Mouse (Mus musculus) limb, embryonic 10.5 days (tissue): ENCODE measurements around the gene Gstm4. TPM values are rescaled to one million over a fixed set of nuclear protein-coding genes. Genes with fewer than 3 reads are reported as not detected.

ENCODE experiments used
- DNase-seq: peaks from one replicate; pipeline ENCODE4 v3.0.0-alpha.2; 2017; ENCODE audit warnings: low spot score
- H3K27ac ChIP-seq: fragments of 300-500 bp; sonication (generic); 2 replicates; pipeline ENCODE4 v1.5.1; 2016; ENCODE audit warnings: mild to moderate bottlenecking
- H3K27me3 ChIP-seq: fragments of 300-500 bp; sonication (generic); 2 replicates; pipeline ENCODE4 v1.6.1; 2016; ENCODE audit warnings: low read depth, mild to moderate bottlenecking; ENCODE audit not compliant: poor library complexity, severe bottlenecking
- H3K36me3 ChIP-seq: fragments of 300-500 bp; sonication (generic); 2 replicates; pipeline ENCODE4 v1.6.1; 2016; ENCODE audit warnings: mild to moderate bottlenecking, moderate library complexity
- H3K4me1 ChIP-seq: fragments of 300-500 bp; sonication (generic); 2 replicates; pipeline ENCODE4 v1.6.1; 2016
- H3K4me3 ChIP-seq: fragments of 300-500 bp; sonication (generic); 2 replicates; pipeline ENCODE4 v1.5.1; 2016; ENCODE audit warnings: mild to moderate bottlenecking, moderate library complexity
- H3K9me3 ChIP-seq: fragments of 300-500 bp; sonication (generic); replicated peaks from 2 replicates; pipeline ENCODE4 v1.6.1; 2016; ENCODE audit warnings: mild to moderate bottlenecking
- WGBS: fragments of 180-500 bp; shearing (Covaris S2); methylation state at CpG from one replicate; pipeline ENCODE4 v1.1.7; 2016; 5-methylcytosine and 5-hydroxymethylcytosine counted together
- polyA plus RNA-seq: library from polyadenylated mRNA; unstranded; fragments of >200 nt; fragmentation: Nextera tagmentation; extraction: Ambion mirVana; gene quantifications from 2 replicates; pipeline ENCODE4 v1.2.1, GENCODE M21; 2016

Gene Gstm4
- polyA plus RNA-seq, 1 experiment from 2014 or later: 15.1 TPM

DNA sequence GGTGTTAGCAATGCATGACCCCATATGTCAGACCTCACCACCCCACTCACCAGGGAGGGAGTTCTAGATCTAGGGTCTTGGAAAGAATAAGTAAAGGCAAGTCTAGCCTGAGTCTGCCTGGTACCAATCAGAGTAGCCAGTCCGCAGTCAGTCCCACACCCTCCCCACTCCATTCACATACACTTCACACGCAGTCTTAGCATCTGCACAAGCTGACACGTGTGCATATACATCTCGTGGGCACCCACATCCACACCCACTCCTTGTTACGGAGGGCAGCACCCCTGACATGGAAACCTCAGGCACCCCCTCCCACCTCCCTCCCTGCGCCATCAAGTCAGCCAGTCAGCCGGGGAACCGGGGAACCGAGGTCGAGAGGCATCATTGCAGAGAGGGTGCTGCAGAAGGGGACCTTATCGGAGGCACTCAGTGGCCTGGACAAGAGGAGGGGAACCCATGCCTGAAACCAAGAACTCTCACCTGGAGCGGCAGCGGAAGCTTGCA lies 40.1 kb upstream of the Gstm4 start:
- Histone ChIP-seq H3K27ac (peak overlapping the region; percentile 92), H3K4me1 (peaks cover 87% of the 10 kb centered on the region), H3K27me3 (no peaks in the 10 kb centered on the region), H3K9me3 (no peaks in the 10 kb centered on the region), H3K4me3 (peak overlapping the region; percentile 87), H3K36me3 (peaks cover 13% of the 10 kb centered on the region)
- 18% methylated on average over 13 of the region's 13 CpGs for WGBS
- no peak for DNase-seq

DNA sequence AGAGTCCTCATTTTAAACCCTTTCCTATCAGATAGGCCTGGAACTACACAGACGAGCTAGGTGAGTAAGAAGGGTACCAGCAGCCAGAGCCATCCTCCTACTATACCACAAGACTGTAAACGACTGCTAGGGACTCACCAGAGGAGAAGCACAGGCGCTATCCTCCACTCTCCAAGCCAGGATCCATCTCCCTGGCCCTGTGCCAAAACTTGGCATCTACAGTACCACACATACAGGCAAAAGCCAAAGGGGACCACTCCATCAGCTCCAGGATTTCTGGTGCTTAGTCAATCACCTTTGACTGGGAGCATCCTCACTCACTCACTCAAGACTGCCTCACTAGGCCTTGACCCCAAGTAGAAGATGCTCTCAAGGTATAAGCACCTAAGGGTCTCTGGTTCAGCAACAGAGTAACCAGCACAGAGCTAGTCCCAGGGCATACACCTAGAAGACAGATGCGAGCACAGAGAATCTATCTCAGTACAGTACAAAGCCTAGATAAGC lies 39.3 kb upstream of the Gstm4 start:
- peak overlapping the region; percentile 87; the same call in 1 of the 2 replicates for H3K4me3 ChIP-seq
- 81% methylated on average over 4 of the region's 4 CpGs for WGBS
- no peak for DNase-seq

DNA sequence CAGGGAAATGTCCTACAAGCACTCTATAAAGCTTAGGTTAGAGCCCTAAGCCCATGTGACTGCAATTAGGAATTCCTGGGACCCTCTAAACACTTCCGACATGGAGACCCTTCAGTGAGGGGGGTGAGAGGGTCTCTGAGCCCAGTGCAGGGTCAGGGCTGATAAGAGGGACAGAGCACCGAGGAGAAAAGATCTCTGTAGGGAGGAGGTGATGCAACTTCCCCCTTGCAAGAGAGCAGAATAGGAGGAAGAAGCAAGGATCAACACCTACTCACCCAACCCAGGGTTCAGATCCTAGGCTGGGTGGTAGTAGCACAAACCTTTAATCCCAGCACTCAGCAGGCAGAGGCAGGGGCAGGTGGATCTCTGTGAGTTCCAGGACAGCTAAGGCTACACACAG lies 38.5 kb upstream of the Gstm4 start:
- H3K36me3 ChIP-seq: peaks cover 29% of the 10 kb centered on the region
- peak overlapping the region; percentile 44; the same call in 1 of the 2 replicates for H3K27ac ChIP-seq
- H3K4me3 ChIP-seq: no peak overlapping the region
- 37% methylated on average over 2 of the region's 2 CpGs for WGBS
- no peaks in the 10 kb centered on the region for H3K27me3 ChIP-seq
- no peak for DNase-seq
- H3K4me1 ChIP-seq: peaks cover 72% of the 10 kb centered on the region
- H3K9me3 ChIP-seq: no peaks in the 10 kb centered on the region

More for the DNA sequence above, 39.3 kb upstream of the Gstm4 start:
- Histone ChIP-seq H3K27me3 (no peaks in the 10 kb centered on the region), H3K27ac (no peak overlapping the region), H3K9me3 (no peaks in the 10 kb centered on the region), H3K36me3 (peaks cover 22% of the 10 kb centered on the region), H3K4me1 (peaks cover 80% of the 10 kb centered on the region)

DNA sequence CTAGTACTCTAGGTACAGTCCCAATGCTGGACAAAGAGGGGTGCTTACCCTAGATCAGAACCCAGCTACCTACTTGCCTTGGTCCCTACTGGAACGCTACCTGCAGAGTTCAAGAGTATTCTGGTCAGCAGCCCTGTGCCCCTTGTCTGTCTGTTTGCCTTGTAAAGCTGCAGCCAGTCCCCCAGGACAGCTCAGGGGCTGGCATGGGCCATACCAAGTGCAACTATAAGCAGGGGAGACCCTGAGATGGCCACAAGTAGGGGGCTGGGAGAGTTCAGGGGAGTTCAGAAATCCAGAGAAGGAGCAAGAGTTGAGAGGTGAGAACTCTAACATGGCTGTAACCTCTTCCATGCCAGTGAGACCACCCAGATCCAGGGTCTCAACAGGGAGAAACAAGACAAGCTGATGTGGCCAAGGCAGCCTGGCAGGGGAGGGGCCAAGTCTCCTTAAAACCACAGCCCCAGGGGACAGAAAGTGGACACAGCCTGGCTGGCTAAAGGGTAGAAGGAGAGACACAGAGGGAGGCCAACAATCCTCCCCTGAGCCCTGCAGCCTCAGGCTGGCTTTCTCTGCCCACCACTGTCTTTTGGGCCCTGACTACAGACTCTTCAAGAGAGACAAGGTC lies 37.7 kb upstream of the Gstm4 start:
- peak overlapping the region; percentile 61 for H3K27ac ChIP-seq
- no peaks in the 10 kb centered on the region for H3K27me3 ChIP-seq
- 63% methylated on average over 1 of the region's 1 CpGs for WGBS
- H3K36me3 ChIP-seq: peaks cover 37% of the 10 kb centered on the region
- peaks cover 66% of the 10 kb centered on the region for H3K4me1 ChIP-seq
- H3K9me3 ChIP-seq: no peaks in the 10 kb centered on the region
- H3K4me3 ChIP-seq: peak overlapping the region; percentile 0; the same call in 1 of the 2 replicates
- no peak for DNase-seq

DNA sequence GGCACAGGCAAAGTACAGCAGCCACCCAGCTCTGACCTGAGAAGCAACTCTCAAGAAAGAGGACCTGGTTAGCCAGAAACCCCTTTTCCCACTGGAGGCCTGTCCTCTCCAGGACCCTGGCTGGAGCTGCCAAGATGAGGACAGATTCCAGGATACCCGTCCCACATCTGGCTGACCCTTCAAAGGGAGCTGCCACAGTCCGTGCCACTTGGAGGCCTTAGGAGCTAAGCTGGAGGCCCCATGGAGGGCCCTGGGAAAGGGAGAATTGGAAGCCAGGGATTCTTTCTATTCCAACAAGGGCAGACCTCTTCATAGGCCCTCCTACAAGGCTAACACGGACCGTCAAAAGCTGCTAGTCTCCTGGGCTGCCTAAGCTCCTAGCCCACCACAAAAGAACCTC lies 37.0 kb upstream of the Gstm4 start:
- Histone ChIP-seq H3K4me1 (peaks cover 59% of the 10 kb centered on the region), H3K4me3 (no peak overlapping the region), H3K9me3 (no peaks in the 10 kb centered on the region), H3K27ac (peak overlapping the region; percentile 61), H3K27me3 (no peaks in the 10 kb centered on the region), H3K36me3 (peaks cover 44% of the 10 kb centered on the region)
- WGBS: 71% methylated on average over 4 of the region's 4 CpGs
- DNase-seq: no peak

DNA sequence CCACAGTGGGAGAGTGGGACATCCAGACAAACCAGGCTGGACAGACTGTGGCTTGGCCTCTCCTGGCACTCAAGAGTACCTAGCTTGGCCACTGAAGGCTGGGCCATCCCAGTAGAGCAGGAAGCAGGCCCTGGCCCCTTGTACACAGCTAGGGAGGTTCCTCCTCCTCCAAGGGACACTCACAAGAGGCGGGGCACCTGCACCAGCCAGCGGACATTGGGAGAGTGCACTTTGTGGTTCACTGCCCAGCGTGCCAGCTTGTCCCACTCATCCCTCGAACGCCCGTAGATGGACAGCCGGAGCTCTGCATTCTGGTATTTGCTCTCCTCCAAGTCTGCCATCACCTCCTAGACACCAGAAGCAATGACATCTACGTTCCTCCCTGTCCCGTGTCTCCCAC lies 32.1 kb upstream of the Gstm4 start:
- Histone ChIP-seq H3K27me3 (no peaks in the 10 kb centered on the region), H3K9me3 (no peaks in the 10 kb centered on the region), H3K36me3 (peaks cover 87% of the 10 kb centered on the region), H3K4me1 (peaks cover 16% of the 10 kb centered on the region), H3K27ac (no peak overlapping the region), H3K4me3 (no peak overlapping the region)
- WGBS: 92% methylated on average over 9 of the region's 9 CpGs
- DNase-seq: no peak

DNA sequence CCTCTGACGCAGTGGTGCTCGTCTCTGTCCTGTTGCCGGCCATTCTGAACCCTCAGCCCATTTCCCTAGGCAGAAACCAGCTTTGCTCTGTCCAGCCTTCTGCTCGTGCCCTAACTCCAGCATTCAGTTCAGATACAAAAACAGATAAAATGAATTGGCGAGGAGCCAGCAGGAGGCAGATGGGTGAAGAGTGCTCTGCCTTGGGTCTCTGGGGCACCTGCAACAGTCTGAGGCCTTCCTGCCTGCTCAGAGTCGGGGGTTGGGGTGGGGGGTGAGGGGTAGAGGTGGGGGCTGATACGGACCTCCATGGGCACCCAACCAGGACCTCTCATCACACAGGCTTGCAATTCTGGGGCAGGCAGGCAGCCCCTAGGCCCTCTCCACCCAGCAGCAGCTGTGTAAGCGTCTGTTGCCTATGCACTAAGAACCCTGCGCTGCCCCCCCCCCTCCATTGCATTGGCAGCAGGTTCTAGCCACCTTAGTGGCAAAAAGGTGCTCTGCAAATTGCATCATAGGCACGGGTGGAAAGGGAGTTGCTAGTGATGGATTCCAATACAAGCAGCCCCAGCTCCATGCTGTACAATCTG lies 28.4 kb upstream of the Gstm4 start:
- no peak overlapping the region for H3K4me3 ChIP-seq
- H3K36me3 ChIP-seq: peaks cover 58% of the 10 kb centered on the region
- H3K4me1 ChIP-seq: peaks cover 13% of the 10 kb centered on the region; the same call in 1 of the 2 replicates
- H3K27ac ChIP-seq: no peak overlapping the region
- no peaks in the 10 kb centered on the region for H3K9me3 ChIP-seq
- WGBS: 85% methylated on average over 10 of the region's 10 CpGs
- no peaks in the 10 kb centered on the region for H3K27me3 ChIP-seq
- no peak for DNase-seq

DNA sequence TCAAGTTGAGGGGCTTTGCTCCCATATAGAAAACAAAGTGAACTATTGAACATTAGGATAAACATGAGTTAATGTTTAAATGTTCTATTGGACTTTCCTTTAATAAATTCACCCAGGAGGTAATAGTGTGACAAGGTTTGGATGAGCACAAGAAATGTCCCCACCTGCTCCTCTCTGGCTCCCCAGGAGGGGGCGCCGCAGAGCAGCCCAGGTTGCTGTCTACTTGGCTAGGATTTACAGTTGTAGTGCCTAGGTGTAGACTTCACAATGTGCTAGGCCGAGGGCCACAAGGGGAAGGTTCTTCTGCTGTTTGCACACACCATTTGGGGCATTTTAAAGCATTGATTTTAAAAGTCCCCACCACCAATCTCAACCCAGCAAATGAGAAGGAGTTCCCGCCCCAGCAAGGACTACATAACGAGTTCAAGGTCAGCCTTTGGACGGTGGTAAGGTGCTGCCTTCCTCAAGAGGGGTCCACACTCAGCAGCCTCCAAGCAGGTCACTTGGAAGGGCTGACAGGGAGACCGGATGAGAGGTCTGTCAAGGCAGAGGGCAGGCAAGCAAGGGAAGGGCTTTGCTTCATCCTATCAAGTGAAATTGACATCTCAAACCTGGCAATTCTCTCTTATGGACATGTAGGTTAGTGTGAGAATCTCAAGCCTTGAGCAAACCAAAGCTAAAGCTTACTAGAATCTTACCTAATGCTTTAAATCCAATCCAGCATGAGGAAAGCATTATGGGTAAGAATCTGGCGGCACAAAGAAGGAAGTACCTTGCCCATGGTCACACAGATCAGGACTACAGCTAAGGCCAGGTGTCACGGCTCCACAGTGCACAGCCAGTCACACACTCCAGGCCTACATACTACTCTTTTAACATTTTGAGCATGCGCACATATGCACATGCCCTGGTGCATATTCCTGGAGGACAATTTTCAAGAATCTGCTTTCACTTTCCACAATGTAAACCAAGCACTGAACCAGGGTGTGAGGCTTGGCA lies 25.9 kb upstream of the Gstm4 start:
- Histone ChIP-seq H3K36me3 (peaks cover 33% of the 10 kb centered on the region), H3K9me3 (no peaks in the 10 kb centered on the region), H3K4me3 (no peak overlapping the region), H3K27ac (no peak overlapping the region), H3K4me1 (peaks cover 13% of the 10 kb centered on the region; the same call in 1 of the 2 replicates), H3K27me3 (no peaks in the 10 kb centered on the region)
- peak; percentile 68 for DNase-seq
- 68% methylated on average over 10 of the region's 10 CpGs for WGBS

DNA sequence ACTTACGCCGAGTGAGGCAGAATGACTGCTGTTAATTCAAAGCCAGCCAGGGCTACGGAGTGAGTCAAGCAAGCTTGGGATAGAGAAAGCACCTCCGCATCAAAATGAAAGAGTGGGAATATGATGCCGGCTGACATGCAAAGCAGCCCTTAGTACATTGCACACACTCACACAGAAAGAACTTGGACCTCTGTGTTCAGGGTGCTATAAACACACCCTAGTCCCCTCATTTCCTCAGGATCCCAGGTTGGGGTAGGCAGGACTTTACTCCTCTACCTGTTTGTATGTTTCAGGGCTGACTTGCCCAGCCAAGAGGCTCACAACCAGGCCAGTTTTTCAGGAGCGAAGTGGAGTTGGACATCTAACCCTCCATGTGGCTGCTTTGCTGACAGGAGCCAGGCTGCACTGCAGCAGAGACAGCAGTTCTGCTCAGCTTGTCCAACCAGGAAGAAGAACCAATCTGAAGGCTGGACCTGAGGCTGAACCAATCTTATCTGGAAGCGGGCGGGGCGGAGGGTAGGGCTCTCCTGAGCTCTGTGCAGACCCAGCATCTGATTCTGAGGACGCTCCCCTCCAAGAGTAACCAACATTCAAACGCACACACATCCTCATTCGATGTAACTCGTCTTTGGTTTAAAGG lies 24.7 kb upstream of the Gstm4 start:
- H3K27ac ChIP-seq: no peak overlapping the region

DNA sequence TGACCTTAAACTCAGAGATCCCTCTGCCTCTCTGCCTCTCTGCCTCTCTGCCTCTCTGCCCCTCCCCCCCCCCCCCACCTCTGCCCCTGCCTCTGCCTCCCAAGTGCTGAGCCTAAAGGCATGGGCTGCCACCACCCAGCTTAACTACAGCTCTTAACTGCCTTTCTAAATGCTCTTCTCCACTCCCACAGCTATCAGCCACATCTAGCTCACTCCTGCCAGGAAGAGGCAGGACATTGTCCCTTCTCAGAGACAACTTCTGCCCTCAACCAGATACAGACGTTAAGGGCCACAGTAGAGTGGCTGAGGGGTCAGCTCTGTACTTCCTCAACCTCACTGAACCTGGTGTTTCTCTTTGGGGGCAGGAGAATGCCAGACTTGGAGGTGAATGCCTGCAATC lies 24.1 kb upstream of the Gstm4 start:
- Histone ChIP-seq H3K4me3 (no peak overlapping the region), H3K27me3 (no peaks in the 10 kb centered on the region), H3K36me3 (peaks cover 15% of the 10 kb centered on the region), H3K27ac (no peak overlapping the region), H3K4me1 (peaks cover 9% of the 10 kb centered on the region; the same call in 1 of the 2 replicates), H3K9me3 (no peaks in the 10 kb centered on the region)
- 11% methylated on average over 1 of the region's 1 CpGs for WGBS
- no peak for DNase-seq

More for the DNA sequence above, 24.7 kb upstream of the Gstm4 start:
- peaks cover 12% of the 10 kb centered on the region; the same call in 1 of the 2 replicates for H3K4me1 ChIP-seq
- no peaks in the 10 kb centered on the region for H3K9me3 ChIP-seq
- H3K4me3 ChIP-seq: no peak overlapping the region
- H3K27me3 ChIP-seq: no peaks in the 10 kb centered on the region
- DNase-seq: no peak
- peaks cover 21% of the 10 kb centered on the region for H3K36me3 ChIP-seq
- 62% methylated on average over 13 of the region's 13 CpGs for WGBS

DNA sequence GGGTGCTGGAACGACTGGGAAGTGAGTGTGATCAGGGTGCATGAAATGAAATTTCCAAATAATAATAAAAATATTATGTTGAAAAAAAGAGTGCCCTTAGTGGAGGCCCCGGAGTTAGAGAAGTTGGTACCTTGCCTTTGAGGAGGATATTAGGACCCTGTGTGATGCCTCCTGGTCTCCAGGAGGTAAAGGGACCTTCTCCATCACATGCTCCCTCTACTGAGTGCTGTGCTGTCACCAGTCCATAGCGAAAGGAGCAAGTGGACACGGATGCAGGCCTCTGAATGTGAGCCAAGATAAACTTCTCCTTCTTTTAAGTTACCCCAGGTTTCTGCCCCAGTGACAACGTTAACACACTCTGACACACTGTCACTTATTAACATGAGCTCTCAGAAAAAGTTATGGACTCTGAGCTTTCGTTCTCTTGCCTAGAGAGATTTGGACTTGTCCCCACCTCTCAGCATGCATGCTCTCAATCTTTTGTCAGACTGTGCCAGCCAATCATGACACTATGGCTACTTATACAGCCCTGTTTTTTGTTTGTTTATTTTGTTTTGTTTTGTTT lies 22.8 kb upstream of the Gstm4 start:
- Histone ChIP-seq H3K4me1 (peaks cover 9% of the 10 kb centered on the region; the same call in 1 of the 2 replicates), H3K4me3 (no peak overlapping the region), H3K27ac (no peak overlapping the region), H3K9me3 (no peaks in the 10 kb centered on the region), H3K27me3 (no peaks in the 10 kb centered on the region), H3K36me3 (peaks cover 3% of the 10 kb centered on the region)
- WGBS: 80% methylated on average over 6 of the region's 6 CpGs
- no peak for DNase-seq

DNA sequence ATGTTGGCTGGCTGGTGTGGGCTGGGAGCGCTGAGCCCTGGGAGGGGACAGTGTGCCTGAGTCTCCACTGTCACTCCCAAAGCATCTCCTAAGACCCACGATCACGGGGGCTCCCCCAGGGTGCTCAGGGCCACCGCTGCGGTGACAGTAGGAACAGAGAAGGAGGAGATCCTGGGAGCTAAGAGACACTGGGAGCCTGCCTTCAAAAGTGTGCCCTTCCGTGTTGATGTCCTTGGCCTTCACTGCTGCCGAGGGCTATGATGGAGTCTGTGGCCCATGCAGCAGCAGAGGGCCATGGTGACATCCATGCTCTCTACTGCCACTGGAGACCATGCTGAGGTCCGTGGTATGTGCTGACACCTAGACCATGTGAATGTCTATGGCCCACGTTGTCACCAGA lies 20.9 kb upstream of the Gstm4 start:
- H3K4me1 ChIP-seq: peaks cover 9% of the 10 kb centered on the region; the same call in 1 of the 2 replicates
- no peaks in the 10 kb centered on the region for H3K36me3 ChIP-seq
- no peak overlapping the region for H3K4me3 ChIP-seq
- no peaks in the 10 kb centered on the region for H3K27me3 ChIP-seq
- no peak overlapping the region for H3K27ac ChIP-seq
- WGBS: 84% methylated on average over 9 of the region's 9 CpGs
- DNase-seq: no peak
- no peaks in the 10 kb centered on the region for H3K9me3 ChIP-seq
